Mouse (Mus musculus) heart, postnatal 14 days (tissue): ENCODE measurements around the gene Ccs. TPM values are rescaled to one million over a fixed set of nuclear protein-coding genes. Genes with fewer than 3 reads are reported as not detected.

Experiments
- DNase-seq, 2 experiments: peaks; one replicate each; pipeline ENCODE4 v3.0.0; 2021 to 2022
- intact Hi-C: fragments of 180-260 bp; cut with DNase I; formaldehyde crosslinking; loops from one replicate; pipeline ENCODE4 v1.15.1; 2025
- total RNA-seq, 2 experiments: library from RNA; stranded (reverse); gene quantifications; 2 replicates each; pipeline ENCODE4 v1.2.3; 2021

Gene Ccs
- total RNA-seq, 2 experiments from 2014 or later = 29.3 to 29.9 TPM

DNA sequence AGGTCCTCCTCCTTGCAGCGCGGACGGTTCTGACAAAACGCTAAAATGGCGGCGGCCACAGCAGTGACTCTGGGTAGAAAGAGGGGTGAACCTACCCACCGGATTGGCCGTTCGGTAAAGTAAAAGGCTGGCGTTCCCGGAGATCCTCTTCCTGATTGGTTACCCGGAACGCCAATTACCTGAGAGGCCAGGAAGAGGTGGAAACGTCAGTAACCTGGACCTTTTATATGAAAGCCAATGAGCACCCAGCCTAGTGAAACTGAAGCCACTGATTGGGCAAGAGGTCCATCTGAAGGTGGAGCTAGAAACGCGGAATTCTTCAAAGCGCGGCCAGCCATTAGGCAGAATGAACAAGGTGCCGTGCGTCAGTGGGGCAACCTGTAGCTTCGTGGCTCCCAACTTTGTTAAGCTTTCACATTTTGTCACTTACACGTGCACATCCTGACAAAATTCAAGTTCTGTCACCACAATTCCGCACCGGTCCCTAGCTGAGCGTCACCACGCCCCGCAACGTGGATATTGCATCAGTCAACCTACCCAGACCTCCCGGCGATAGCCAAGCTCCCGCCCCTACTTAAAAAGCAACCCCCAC lies 45.2 kb downstream of the Ccs start, which contains the start of gene Rbm4:
TSS of gene Rbm4 (minus strand) at position 71 of the 592 bp plus-strand sequence.
- intact Hi-C loops = loop anchor here (2.0 kb wide), 1 partner anchor 15 kb away; no protein-coding TSS in a partner anchor
- peak; percentile 94 to 97 for DNase-seq

DNA sequence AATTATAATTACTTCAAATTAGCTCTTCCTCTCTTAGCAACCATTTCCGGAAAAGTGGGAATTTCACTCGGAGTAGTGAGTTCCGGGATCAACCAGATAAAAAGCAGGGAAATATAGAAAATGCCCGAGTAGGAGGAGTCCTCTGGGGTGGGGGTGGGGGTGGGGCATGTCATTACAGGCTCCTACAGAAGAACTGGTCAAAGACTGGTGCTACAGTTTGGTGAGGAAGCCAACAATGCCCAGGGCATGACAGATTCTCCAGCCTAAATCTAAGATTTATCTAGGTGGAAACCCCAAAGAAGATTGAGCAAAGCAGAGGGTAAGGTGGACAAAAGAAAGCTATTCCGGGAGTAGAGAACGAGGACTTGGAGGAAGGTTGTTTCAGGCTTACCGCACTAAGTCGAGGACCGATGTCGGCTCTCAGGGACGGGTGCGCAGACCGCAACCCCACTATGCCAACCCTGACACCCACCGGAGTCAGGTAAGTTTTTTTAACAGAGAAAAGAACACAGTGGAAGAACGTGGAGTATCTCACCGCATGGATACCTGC lies 45.8 kb downstream of the Ccs start:
- no peak for DNase-seq
- intact Hi-C loops = no loop called here

DNA sequence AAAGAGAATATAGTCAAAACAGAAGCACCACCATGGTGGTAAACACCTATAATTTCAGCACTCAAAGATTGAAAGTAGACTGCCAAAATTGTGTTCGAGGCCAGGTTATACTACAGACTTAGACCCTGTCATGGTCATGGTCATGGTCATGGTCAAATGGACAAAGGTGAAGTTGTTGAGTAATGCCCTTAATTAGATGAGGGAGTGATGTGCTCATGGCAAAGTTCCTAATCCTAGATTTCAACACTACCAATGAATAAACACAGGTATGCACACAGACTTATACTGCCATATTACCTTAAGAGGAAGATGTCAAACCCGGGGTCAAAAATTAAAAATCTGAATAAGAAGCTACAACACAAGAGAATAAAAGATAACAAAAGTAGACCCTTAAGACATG lies 52.8 kb downstream of the Ccs start:
- intact Hi-C loops = no loop called here
- no peak for DNase-seq

- DNase-seq = no peak
- intact Hi-C loops = no loop called here
Observed at GRCm38 (mm10) chr19:4785206-4785605, 53.9 kb downstream of the Ccs start.

DNA sequence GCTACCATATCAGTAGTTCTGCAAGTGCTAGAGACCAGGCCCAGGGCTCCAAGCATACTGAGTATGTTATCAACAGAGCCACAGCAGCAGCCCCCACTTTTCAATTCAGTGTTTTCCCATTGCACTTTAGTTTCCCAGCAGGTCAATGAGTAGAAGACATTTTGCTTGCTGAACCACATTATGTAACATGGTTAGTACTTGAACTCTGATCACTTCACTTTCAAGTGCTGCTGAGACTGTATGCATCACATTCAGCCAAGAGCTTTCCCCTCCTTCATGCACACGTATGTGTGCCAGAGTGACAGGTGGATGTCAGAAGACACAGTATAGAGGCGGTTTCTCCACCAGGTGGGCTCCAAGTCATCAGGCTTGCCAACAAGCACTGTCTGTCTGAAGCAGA lies 56.2 kb downstream of the Ccs start:
- intact Hi-C loops = no loop called here
- DNase-seq = no peak

Other genes starting within 250 kb of the Ccs start
- 10 to 100 TPM; 10.0 to 11.5 TPM for gene Lrfn4, start 223.7 kb downstream of the Ccs start, total RNA-seq
- gene Rce1, start 213.7 kb downstream of the Ccs start, total RNA-seq = 10 to 100 TPM; 10.6 to 12.4 TPM
- not detected for gene Gm960, start 140.7 kb downstream of the Ccs start, total RNA-seq
- gene Sptbn2, start 128.2 kb downstream of the Ccs start, total RNA-seq = under 1 TPM; 0.15 to 0.22 TPM
- 1 to 10 TPM; 5.8 to 6.3 TPM for gene Rbm4b, start 82.8 kb downstream of the Ccs start, total RNA-seq
- 10 to 100 TPM; 41.4 to 48.7 TPM for gene Rbm4, start 45.4 kb downstream of the Ccs start, total RNA-seq
- gene Gm21992, start 27.7 kb downstream of the Ccs start, total RNA-seq = 10 to 100 TPM; 21.1 to 24.7 TPM
- gene Rbm14, start 27.7 kb downstream of the Ccs start, total RNA-seq = 10 to 100 TPM; 25.3 to 32.3 TPM
- gene Ccdc87, start within 50 bp of the Ccs start, total RNA-seq = not detected
- gene Ctsf, start 15.8 kb upstream of the Ccs start, total RNA-seq = 10 to 100 TPM; 69.5 to 76.3 TPM
- gene Actn3, start 38.6 kb upstream of the Ccs start, total RNA-seq = under 1 TPM; 0.39 to 0.88 TPM
- 1 to 10 TPM; 4.3 to 4.6 TPM for gene Zdhhc24, start 39.3 kb upstream of the Ccs start, total RNA-seq
- gene Bbs1, start 67.3 kb upstream of the Ccs start, total RNA-seq = 1 to 10 TPM; 3.3 to 3.9 TPM
- gene Dpp3, start 89.0 kb upstream of the Ccs start, total RNA-seq = 10 to 100 TPM; 25.4 to 26.0 TPM
- gene Peli3, start 103.8 kb upstream of the Ccs start, total RNA-seq = 1 to 10 TPM in 1 of 2 experiments, under 1 TPM in 1; 0.73 to 1.1 TPM
- 10 to 100 TPM; 54.4 to 59.0 TPM for gene Mrpl11, start 122.8 kb upstream of the Ccs start, total RNA-seq
- gene Npas4, start 151.0 kb upstream of the Ccs start, total RNA-seq = not detected
- gene Slc29a2, start 184.5 kb upstream of the Ccs start, total RNA-seq = 10 to 100 TPM; 15.2 to 15.3 TPM
- gene B4gat1, start 199.5 kb upstream of the Ccs start, total RNA-seq = 10 to 100 TPM; 40.8 to 44.4 TPM
- gene AC124502.3, start 199.6 kb upstream of the Ccs start, total RNA-seq = 1 to 10 TPM in 1 of 2 experiments, under 1 TPM in 1; 0.98 to 1.8 TPM
- 10 to 100 TPM; 12.9 to 14.8 TPM for gene Brms1, start 202.0 kb upstream of the Ccs start, total RNA-seq
- gene Rin1, start 211.1 kb upstream of the Ccs start, total RNA-seq = 1 to 10 TPM; 1.8 TPM
- 10 to 100 TPM; 21.3 to 23.9 TPM for gene Cd248, start 228.7 kb upstream of the Ccs start, total RNA-seq
- gene Tmem151a, start 246.2 kb upstream of the Ccs start, total RNA-seq = 1 to 10 TPM; 2.7 to 2.8 TPM
- gene Yif1a, start 249.2 kb upstream of the Ccs start, total RNA-seq = 10 to 100 TPM; 70.4 to 70.8 TPM